Mouse (Mus musculus) Patski (cell line): ENCODE data around the gene Fbxo42. TPM values are rescaled to one million over a fixed set of nuclear protein-coding genes. Genes with fewer than 3 reads are reported as not detected.
A peak's percentile ranks its signal among the peaks of the same experiment; 100 is the strongest.

Experiments used
- ATAC-seq: fragments of 100-300 bp; one replicate; pipeline ENCODE4 v1.8.0; 2021
- CTCF ChIA-PET: fragments of 350-600 bp; sonication (Branson Sonifier 250); formaldehyde crosslinking; loops from one replicate; lab custom pipeline; 2022; ENCODE audit warnings: inconsistent platforms; lab: Charles Lee
- POLR2A ChIA-PET: fragments of 350-600 bp; sonication (Branson Sonifier 250); formaldehyde crosslinking; loops from one replicate; lab custom pipeline; 2022; ENCODE audit warnings: antibody characterized with exemption, inconsistent platforms; lab: Charles Lee
- DNase-seq: peaks from one replicate; pipeline ENCODE4 v3.0.0-alpha.2; 2011; ENCODE audit warnings: low read depth, low spot score
- H3K27me3 ChIP-seq: fragments of 371-371 bp; one replicate; pipeline ENCODE4 v1.5.1; 2021
- CTCF ChIP-seq: fragments of 100-300 bp; IDR thresholded peaks from one replicate; pipeline ENCODE4 v1.5.1; 2021
- in situ Hi-C: fragments of 300-500 bp; cut with MboI; formaldehyde crosslinking; loops from 3 replicates; pipeline ENCODE4 v1.11.1; 2018; ENCODE audit warnings: low pct_unique_long_range_greater_than_20kb, mixed read lengths
- polyA plus RNA-seq: library from polyadenylated mRNA; unstranded; gene quantifications from one replicate; pipeline ENCODE4 v1.2.3, GENCODE M21; 2021

Fbxo42 gene
- 9.2 TPM for polyA plus RNA-seq

- CTCF ChIA-PET: interaction anchor here (0.7 to 1.0 kb wide), 2 partner anchors 13 to 20 kb away, joined by 3 read pairs; no protein-coding TSS in a partner anchor
- DNase-seq (no peak), ATAC-seq (peak; percentile 56)
- H3K27me3 ChIP-seq: no peaks in the 10 kb centered on the region
- in situ Hi-C loops: loop anchor here (10.0 kb wide), 1 partner anchor 217 kb away; the partner anchor contains the start of gene Fam131c
- POLR2A ChIA-PET: interaction anchor here (0.6 kb wide), 2 partner anchors 12 to 43 kb away, joined by 3 to 4 read pairs; no protein-coding TSS in a partner anchor
- no peak for TF ChIP-seq CTCF
Measured at GRCm38 (mm10) chr4:141147112-141148008, at the start of gene Fbxo42. Fbxo42 (plus strand) TSS chr4:141147913.

DNA sequence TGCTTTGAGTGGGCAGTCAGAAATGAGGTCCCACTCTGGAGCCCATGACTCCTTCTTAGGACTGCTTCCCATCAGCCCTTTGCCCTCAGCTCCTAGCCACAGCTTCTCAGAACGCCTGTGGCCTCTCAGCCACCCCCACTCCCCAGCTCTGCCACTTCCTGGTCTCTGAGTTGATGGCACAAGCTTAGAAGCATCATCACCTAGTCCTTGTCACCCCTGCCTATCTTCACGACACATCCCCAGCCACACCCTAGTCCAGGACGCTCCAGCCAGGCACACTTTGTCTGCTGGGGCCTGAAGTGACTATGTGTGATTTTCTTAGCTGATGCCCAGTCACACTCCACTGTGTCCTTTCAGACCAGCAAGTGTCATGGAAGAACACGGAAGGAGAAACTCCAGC, 48.8 kb upstream of the Fbxo42 start:
- no peak for TF ChIP-seq CTCF
- no peak for DNase-seq
- ChIA-PET CTCF (no interaction called here), POLR2A (no interaction called here)
- in situ Hi-C loops: no loop called here
- H3K27me3 ChIP-seq: no peaks in the 10 kb centered on the region
- ATAC-seq: no peak

- DNase-seq (no peak), ATAC-seq (no peak)
- in situ Hi-C loops: no loop called here
- POLR2A ChIA-PET: no interaction called here
- no peaks in the 10 kb centered on the region for H3K27me3 ChIP-seq
- CTCF ChIA-PET: no interaction called here
- TF ChIP-seq CTCF: no peak
Measured at GRCm38 (mm10) chr4:141099956-141100355, 47.8 kb upstream of the Fbxo42 start.

- ChIA-PET CTCF (no interaction called here), POLR2A (no interaction called here)
- no peak for DNase-seq
- no peak for ATAC-seq
- no peaks in the 10 kb centered on the region for H3K27me3 ChIP-seq
- in situ Hi-C loops: no loop called here
- TF ChIP-seq CTCF: no peak
Measured at GRCm38 (mm10) chr4:141101291-141101690, 46.4 kb upstream of the Fbxo42 start.

GRCm38 (mm10) chr4:141101855-141102254, 45.9 kb upstream of the Fbxo42 start:
- ChIA-PET CTCF (no interaction called here), POLR2A (no interaction called here)
- H3K27me3 ChIP-seq: no peaks in the 10 kb centered on the region
- in situ Hi-C loops: no loop called here
- DNase-seq: no peak
- no peak for TF ChIP-seq CTCF
- ATAC-seq: no peak

DNA sequence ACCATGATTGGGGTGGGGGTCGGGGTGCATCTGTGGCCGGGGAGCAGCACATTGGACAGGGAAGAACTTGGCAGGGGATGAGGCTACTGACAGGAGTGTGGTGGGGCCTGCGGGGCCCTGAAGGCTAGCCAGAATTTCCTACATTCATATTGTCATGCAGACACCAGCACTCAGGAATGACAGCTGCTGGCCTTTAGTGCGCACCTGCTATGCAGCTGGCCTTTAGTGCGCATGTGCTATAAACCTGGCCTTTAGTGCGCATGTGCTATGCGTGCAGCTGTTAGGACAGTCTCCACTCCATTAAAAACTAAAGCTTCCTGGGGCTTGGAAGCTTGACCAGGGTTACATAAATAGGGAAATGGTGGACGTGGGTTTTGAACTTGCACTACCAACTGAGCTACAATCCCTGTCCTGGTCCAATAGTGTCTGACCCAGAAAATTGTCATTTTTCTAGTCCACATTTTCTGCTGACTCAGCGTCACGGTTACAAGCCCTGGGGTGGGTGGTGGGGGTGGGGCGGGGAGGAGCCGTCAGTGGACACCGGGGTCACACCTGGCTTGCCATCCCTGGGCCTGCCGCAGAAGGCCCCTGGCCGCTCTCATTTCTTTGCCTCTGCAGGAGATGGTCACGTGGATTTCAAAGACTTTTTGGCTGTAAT, 41.1 kb upstream of the Fbxo42 start:
- no peak for ATAC-seq
- ChIA-PET CTCF (no interaction called here), POLR2A (no interaction called here)
- in situ Hi-C loops: no loop called here
- TF ChIP-seq CTCF: no peak
- no peak for DNase-seq
- no peaks in the 10 kb centered on the region for H3K27me3 ChIP-seq

DNA sequence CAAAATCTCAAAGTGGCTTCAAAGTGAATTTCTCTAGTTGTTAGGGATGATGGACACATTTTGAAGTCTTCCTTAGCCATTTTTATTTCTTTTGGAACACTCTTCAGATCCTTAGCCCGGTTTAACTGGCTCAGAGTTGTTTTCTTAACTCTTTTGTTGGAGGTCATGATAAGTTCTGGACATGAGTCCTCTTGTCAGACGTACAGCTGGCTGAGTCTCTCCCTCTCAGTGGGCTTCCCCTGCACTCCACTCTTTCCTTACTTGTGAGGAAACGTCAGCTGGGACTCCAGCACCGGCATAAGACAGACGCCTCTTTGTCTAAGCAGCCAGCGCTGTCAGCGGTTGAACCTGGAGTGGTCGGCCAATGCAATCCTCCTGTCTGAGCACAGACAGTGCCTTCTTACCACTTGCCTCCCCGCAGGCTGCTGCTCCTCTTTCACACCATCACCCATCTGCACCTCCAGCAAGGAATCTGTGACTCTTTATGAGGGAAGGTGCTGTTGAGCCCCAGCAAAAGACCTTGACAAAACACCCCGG, 39.4 kb upstream of the Fbxo42 start:
- no peak for ATAC-seq
- no peaks in the 10 kb centered on the region for H3K27me3 ChIP-seq
- no peak for TF ChIP-seq CTCF
- POLR2A ChIA-PET: no interaction called here
- in situ Hi-C loops: no loop called here
- no peak for DNase-seq
- CTCF ChIA-PET: interaction anchor here (1.9 kb wide), 1 partner anchor 30 kb away, joined by 8 read pairs; the partner anchor contains the start of gene Necap2

DNA sequence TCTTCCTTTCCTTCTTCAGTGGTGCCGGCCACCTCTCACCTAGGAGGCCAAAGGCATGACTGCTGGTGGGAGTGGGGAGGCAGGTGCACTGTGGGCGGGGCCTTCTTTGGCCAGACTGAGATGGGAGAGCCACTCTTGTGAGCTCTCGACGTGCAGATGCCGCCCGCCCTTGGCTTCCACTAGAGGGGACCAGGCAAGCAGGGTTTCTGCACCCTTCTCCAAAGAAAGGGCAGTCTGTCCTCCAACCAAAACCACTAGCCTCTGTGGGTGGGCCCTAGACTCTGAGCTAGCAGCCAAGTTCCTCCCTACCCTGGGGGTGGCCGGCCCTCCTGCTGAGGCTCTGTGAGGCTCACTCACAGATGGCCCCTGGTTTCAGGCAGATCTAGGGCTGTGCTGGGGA, 33.9 kb upstream of the Fbxo42 start:
- no peaks in the 10 kb centered on the region for H3K27me3 ChIP-seq
- POLR2A ChIA-PET: no interaction called here
- ATAC-seq (no peak), DNase-seq (no peak)
- TF ChIP-seq CTCF: no peak
- in situ Hi-C loops: no loop called here
- CTCF ChIA-PET: no interaction called here

- ATAC-seq: no peak
- CTCF ChIA-PET: no interaction called here
- TF ChIP-seq CTCF: no peak
Measured at GRCm38 (mm10) chr4:141114521-141114981, 33.2 kb upstream of the Fbxo42 start.

DNA sequence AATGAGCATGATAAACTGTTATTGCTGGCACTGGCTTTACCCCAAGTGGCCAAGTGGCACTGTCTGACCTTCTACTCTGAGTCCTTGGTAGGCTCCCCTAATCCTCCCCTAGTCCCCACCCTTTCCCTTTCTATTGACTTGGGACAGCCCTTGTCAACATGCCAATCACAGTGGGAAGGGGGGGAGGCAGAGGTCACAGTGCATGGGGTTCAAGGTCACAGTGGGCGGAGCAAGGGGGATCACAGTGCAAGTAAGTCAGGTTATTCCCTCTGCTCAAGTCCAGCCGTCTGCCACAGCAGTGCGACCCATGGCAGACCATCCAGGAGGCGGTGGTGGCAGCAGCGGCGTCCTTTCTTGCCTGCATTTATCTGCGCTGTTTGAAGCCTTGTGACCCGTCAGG, 32.3 kb upstream of the Fbxo42 start:
- in situ Hi-C loops: no loop called here
- H3K27me3 ChIP-seq: no peaks in the 10 kb centered on the region
- ATAC-seq (no peak), DNase-seq (no peak)
- TF ChIP-seq CTCF: no peak
- ChIA-PET POLR2A (no interaction called here), CTCF (no interaction called here)

More at GRCm38 (mm10) chr4:141114521-141114981, 33.2 kb upstream of the Fbxo42 start:
- no peaks in the 10 kb centered on the region for H3K27me3 ChIP-seq
- in situ Hi-C loops: no loop called here
- POLR2A ChIA-PET: no interaction called here
- no peak for DNase-seq

DNA sequence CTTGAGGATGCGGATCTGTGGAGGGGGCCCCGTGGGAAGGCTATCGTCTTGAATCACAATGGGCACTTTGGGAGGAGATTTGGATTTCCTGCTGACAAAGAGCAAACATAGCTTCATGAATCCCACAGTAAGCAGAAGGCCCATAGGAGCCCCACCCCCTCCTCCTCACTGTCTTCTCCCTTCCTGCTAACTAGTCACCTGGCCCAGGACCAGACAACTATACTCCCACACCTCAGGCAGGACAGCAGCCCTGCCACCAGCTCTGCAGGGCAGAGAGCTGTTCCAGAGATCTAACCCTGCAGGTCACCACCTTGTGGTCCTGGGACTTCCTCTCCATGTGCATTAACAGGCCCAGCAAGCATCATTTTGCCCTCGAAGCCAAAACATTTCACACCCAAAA, 29.0 kb upstream of the Fbxo42 start:
- ChIA-PET CTCF (no interaction called here), POLR2A (no interaction called here)
- TF ChIP-seq CTCF: no peak
- ATAC-seq: no peak
- no peak for DNase-seq
- no peaks in the 10 kb centered on the region for H3K27me3 ChIP-seq
- in situ Hi-C loops: no loop called here
